Mouse (Mus musculus) embryonic facial prominence, embryonic 14.5 days (tissue): Measurements from ENCODE around the gene Chga. TPM values are rescaled to one million over a fixed set of nuclear protein-coding genes. Genes with fewer than 3 reads are reported as not detected.

Experiments used
- ATAC-seq: fragments of 200-750 bp; cut with Nextera tagmentation; 2 replicates; pipeline ENCODE4 v1.8.0; 2017; ENCODE audit warnings: low read depth, moderate number of reproducible peaks, moderate TSS enrichment
- DNase-seq: peaks from one replicate; pipeline ENCODE4 v3.0.0-alpha.2; 2015; ENCODE audit warnings: low spot score
- H3K27ac ChIP-seq: fragments of 300-500 bp; sonication (generic); replicated peaks from 2 replicates; pipeline ENCODE4 v1.5.1; 2014; ENCODE audit warnings: low read depth, mild to moderate bottlenecking, low read length, moderate library complexity
- H3K27me3 ChIP-seq: fragments of 300-500 bp; sonication (generic); replicated peaks from 2 replicates; pipeline ENCODE4 v1.6.1; 2014; ENCODE audit warnings: low read length; ENCODE audit not compliant: control insufficient read depth, insufficient read depth
- H3K36me3 ChIP-seq: fragments of 300-500 bp; sonication (generic); 2 replicates; pipeline ENCODE4 v1.6.1; 2014; ENCODE audit warnings: low read length, mixed read lengths; ENCODE audit not compliant: control insufficient read depth, insufficient read depth
- H3K4me1 ChIP-seq: fragments of 300-500 bp; sonication (generic); 2 replicates; pipeline ENCODE4 v1.6.1; 2014; ENCODE audit warnings: antibody characterized with exemption, low read length; ENCODE audit not compliant: control insufficient read depth, insufficient read depth
- H3K4me2 ChIP-seq: fragments of 300-500 bp; sonication (generic); 2 replicates; pipeline ENCODE4 v1.6.1; 2014; ENCODE audit warnings: low read depth, mild to moderate bottlenecking, low read length, moderate library complexity, mixed read lengths
- H3K4me3 ChIP-seq: fragments of 300-500 bp; sonication (generic); 2 replicates; pipeline ENCODE4 v1.5.1; 2014; ENCODE audit warnings: low read depth, mild to moderate bottlenecking, low read length
- H3K9ac ChIP-seq: fragments of 300-500 bp; sonication (generic); 2 replicates; pipeline ENCODE4 v1.6.1; 2014; ENCODE audit warnings: low read depth, mild to moderate bottlenecking, low read length, moderate library complexity, mixed read lengths
- H3K9me3 ChIP-seq: fragments of 300-500 bp; sonication (generic); 2 replicates; pipeline ENCODE4 v1.6.1; 2016; ENCODE audit warnings: low read length; ENCODE audit not compliant: control insufficient read depth
- WGBS: fragments of 180-500 bp; shearing (Covaris S2); extraction: QIAGEN DNeasy Blood & Tissue Kit; methylation state at CpG from one replicate; pipeline ENCODE4 v1.1.7; 2014; 5-methylcytosine and 5-hydroxymethylcytosine counted together
- polyA plus RNA-seq: library from polyadenylated mRNA; unstranded; fragments of >200 nt; fragmentation: Nextera tagmentation; extraction: Ambion mirVana; gene quantifications from 2 replicates; pipeline ENCODE4 v1.2.1, GENCODE M21; 2014

Chga gene
- polyA plus RNA-seq = 18.6 and 22.2 TPM in 2 replicates

DNA sequence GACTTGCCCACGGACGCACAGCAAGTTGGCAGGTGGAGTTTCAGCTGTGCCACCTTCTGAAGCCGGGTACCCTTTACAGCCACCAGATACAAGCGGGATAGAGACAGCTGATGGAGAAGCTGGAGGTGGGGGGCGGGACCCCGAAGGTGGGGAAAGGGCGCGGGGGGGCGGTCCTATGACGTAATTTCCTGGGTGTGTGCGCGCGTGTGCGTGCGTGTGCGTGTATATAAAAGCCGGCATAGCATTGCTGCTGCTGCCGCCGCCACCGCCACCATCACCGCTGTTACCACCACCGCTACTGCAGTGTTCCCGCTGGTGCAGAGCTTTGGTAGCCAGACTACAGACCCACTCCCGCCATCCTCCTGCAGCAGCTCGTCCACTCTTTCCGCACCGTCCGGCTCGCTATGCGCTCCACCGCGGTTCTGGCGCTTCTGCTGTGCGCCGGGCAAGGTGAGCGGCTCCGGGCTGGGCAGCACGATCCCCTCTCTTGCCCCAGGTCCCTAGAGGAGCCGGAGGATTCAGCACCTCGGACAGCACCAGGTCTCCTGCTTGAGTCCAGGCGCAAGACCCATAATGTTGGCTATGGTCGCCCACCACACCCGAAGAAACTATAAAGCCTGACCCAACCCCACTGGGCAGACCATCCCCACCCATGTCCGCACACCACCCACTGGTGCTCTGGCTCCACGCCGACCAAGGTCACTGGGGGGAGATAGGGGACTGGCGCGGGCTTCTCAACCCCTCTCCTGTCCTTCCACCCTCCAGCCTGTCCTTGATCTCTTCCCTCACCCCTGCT, at the start of gene Chga:
Chga (plus strand) TSS at position 249 of the 796 bp plus-strand sequence.
- no peak within 1 kb of the TSS for H3K27ac ChIP-seq
- ATAC-seq (peak; percentile 69), DNase-seq (peak; percentile 85)
- H3K4me2 ChIP-seq = peak within 1 kb of the TSS; percentile 50
- H3K36me3 ChIP-seq = no peaks in the 10 kb centered on the region
- peak within 1 kb of the TSS; percentile 32 for H3K4me3 ChIP-seq
- H3K9me3 ChIP-seq = no peaks in the 10 kb centered on the region
- peaks cover 24% of the 10 kb centered on the region for H3K27me3 ChIP-seq
- no peaks in the 10 kb centered on the region for H3K4me1 ChIP-seq
- H3K9ac ChIP-seq = no peak within 1 kb of the TSS
- 5% methylated on average over 18 of the region's 48 CpGs for WGBS

- Histone ChIP-seq H3K4me2 (no peak overlapping the region), H3K27ac (no peak overlapping the region), H3K4me1 (no peaks in the 10 kb centered on the region), H3K36me3 (no peaks in the 10 kb centered on the region), H3K27me3 (no peaks in the 10 kb centered on the region), H3K9me3 (no peaks in the 10 kb centered on the region), H3K4me3 (no peak overlapping the region), H3K9ac (no peak overlapping the region)
- ATAC-seq = no peak
- no peak for DNase-seq
- WGBS = 86% methylated on average over 9 of the region's 9 CpGs
These were observed 49.5 kb upstream of the Chga start for GRCm38 (mm10) chr12:102505131-102505713.

GRCm38 (mm10) chr12:102505949-102506348, 48.8 kb upstream of the Chga start:
- WGBS = 93% methylated on average over 7 of the region's 7 CpGs
- H3K27me3 ChIP-seq = no peaks in the 10 kb centered on the region
- ATAC-seq = no peak

GRCm38 (mm10) chr12:102511363-102511762, 43.4 kb upstream of the Chga start:
- Histone ChIP-seq H3K4me3 (no peak overlapping the region), H3K9ac (no peak overlapping the region), H3K36me3 (no peaks in the 10 kb centered on the region), H3K4me1 (peaks cover 6% of the 10 kb centered on the region; the same call in 1 of the 2 replicates), H3K9me3 (no peaks in the 10 kb centered on the region), H3K27ac (no peak overlapping the region), H3K4me2 (no peak overlapping the region), H3K27me3 (no peaks in the 10 kb centered on the region)
- DNase-seq (peak; percentile 81), ATAC-seq (peak; percentile 89)
- WGBS = 8% methylated on average over 3 of the region's 3 CpGs

More at GRCm38 (mm10) chr12:102505949-102506348, 48.8 kb upstream of the Chga start:
- Histone ChIP-seq H3K9ac (no peak overlapping the region), H3K4me1 (peaks cover 5% of the 10 kb centered on the region; the same call in 1 of the 2 replicates), H3K4me2 (no peak overlapping the region), H3K36me3 (no peaks in the 10 kb centered on the region), H3K27ac (no peak overlapping the region), H3K9me3 (no peaks in the 10 kb centered on the region), H3K4me3 (no peak overlapping the region)
- no peak for DNase-seq

DNA sequence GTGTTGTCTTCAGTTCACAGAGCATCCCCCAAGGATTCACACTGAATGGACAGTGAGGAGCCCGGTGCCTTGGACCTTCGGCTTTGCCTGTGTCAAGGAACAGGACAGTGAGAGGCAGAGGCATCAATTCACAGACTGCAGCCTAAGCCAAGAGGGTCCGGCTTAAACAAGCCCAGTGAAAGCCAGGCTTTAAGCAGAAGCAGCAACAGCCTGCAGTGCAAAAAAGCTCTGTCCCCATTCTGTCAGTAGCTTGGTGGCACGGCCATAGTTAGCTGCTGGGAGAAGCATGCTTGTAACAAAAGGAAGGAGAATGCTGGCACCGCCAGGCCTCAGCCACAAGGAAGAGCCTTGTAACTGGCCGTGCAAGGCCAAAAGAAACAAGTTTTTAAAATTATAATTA, 40.6 kb upstream of the Chga start:
- Histone ChIP-seq H3K27ac (no peak overlapping the region), H3K36me3 (no peaks in the 10 kb centered on the region), H3K9me3 (no peaks in the 10 kb centered on the region), H3K4me2 (no peak overlapping the region), H3K4me3 (no peak overlapping the region), H3K4me1 (peaks cover 6% of the 10 kb centered on the region; the same call in 1 of the 2 replicates), H3K27me3 (no peaks in the 10 kb centered on the region), H3K9ac (no peak overlapping the region)
- ATAC-seq (no peak), DNase-seq (no peak)
- WGBS = 47% methylated on average over 6 of the region's 6 CpGs

DNA sequence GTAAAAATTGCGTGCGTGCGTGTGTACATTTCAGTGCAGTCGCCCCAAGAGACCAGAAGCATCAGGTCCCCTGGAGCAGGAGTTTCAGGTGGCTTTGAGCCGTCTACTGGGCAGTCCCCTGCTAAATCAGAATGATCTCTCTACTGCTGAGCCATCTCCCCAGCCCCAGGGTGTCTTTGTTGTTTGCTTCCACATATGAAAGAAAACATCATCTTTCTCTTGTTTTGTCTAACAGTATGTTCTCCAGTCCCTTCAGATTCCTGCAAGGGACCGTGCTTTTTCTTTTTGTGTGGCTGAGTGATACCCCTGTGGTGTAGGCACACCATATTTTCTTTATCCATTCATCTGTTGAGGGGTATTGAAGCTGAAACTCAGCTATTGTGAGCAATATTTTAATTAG, 40.0 kb upstream of the Chga start:
- Histone ChIP-seq H3K36me3 (no peaks in the 10 kb centered on the region), H3K4me1 (peaks cover 6% of the 10 kb centered on the region; the same call in 1 of the 2 replicates), H3K9ac (no peak overlapping the region), H3K27ac (no peak overlapping the region), H3K27me3 (no peaks in the 10 kb centered on the region), H3K4me2 (no peak overlapping the region), H3K4me3 (no peak overlapping the region), H3K9me3 (no peaks in the 10 kb centered on the region)
- ATAC-seq = no peak
- 76% methylated on average over 6 of the region's 6 CpGs for WGBS
- no peak for DNase-seq

GRCm38 (mm10) chr12:102516151-102516550, 38.6 kb upstream of the Chga start:
- WGBS = 82% methylated on average over 4 of the region's 4 CpGs
- Histone ChIP-seq H3K9me3 (no peaks in the 10 kb centered on the region), H3K9ac (no peak overlapping the region), H3K4me3 (no peak overlapping the region), H3K4me1 (no peaks in the 10 kb centered on the region), H3K36me3 (no peaks in the 10 kb centered on the region), H3K27ac (no peak overlapping the region), H3K27me3 (no peaks in the 10 kb centered on the region), H3K4me2 (no peak overlapping the region)
- no peak for ATAC-seq
- no peak for DNase-seq

- DNase-seq (no peak), ATAC-seq (no peak)
- Histone ChIP-seq H3K27ac (no peak overlapping the region), H3K9ac (no peak overlapping the region), H3K4me3 (no peak overlapping the region), H3K27me3 (no peaks in the 10 kb centered on the region), H3K4me2 (no peak overlapping the region), H3K9me3 (no peaks in the 10 kb centered on the region), H3K36me3 (no peaks in the 10 kb centered on the region), H3K4me1 (no peaks in the 10 kb centered on the region)
- 81% methylated on average over 13 of the region's 13 CpGs for WGBS
These were observed 37.1 kb upstream of the Chga start for GRCm38 (mm10) chr12:102517647-102518046.
